Mouse (Mus musculus): Measurements from ENCODE around the gene Cd33.

Cd33 gene

GRCm38 (mm10) chr7:43515076-43515475 lies 29.2 kb downstream of the Cd33 start:
- DNase-seq (ENCODE audit: low spot score in 2 of 2): no peak

- no peak for DNase-seq (ENCODE audit: low spot score in 2 of 2)
Measured at GRCm38 (mm10) chr7:43512519-43512918, 31.7 kb downstream of the Cd33 start.

GRCm38 (mm10) chr7:43511707-43512478 lies 32.3 kb downstream of the Cd33 start:
- no peak for DNase-seq (ENCODE audit: low spot score in 2 of 2)

GRCm38 (mm10) chr7:43495343-43496021 lies 48.7 kb downstream of the Cd33 start:
- DNase-seq (ENCODE audit: low spot score in 2 of 2): no peak

- no peak for DNase-seq (ENCODE audit: low spot score in 2 of 2)
Measured at GRCm38 (mm10) chr7:43490861-43491260, 53.4 kb downstream of the Cd33 start.

- DNase-seq (ENCODE audit: low spot score in 2 of 2): no peak
Measured at GRCm38 (mm10) chr7:43490182-43490584, 54.0 kb downstream of the Cd33 start.

GRCm38 (mm10) chr7:43489631-43490125 lies 54.5 kb downstream of the Cd33 start, which contains the start of gene Iglon5:
TSS of gene Iglon5 (minus strand) at chr7:43490075.
- no peak for DNase-seq (ENCODE audit: low spot score in 2 of 2)

GRCm38 (mm10) chr7:43488646-43489045 lies 55.6 kb downstream of the Cd33 start:
- no peak for DNase-seq (ENCODE audit: low spot score in 2 of 2)

- DNase-seq (ENCODE audit: low spot score in 2 of 2): no peak
Measured at GRCm38 (mm10) chr7:43483236-43483635, 61.0 kb downstream of the Cd33 start.

- no peak for DNase-seq (ENCODE audit: low spot score in 2 of 2)
Measured at GRCm38 (mm10) chr7:43482090-43482716, 62.0 kb downstream of the Cd33 start.

- DNase-seq (ENCODE audit: low spot score in 2 of 2): no peak
Measured at GRCm38 (mm10) chr7:43481191-43481590, 63.0 kb downstream of the Cd33 start.

GRCm38 (mm10) chr7:43476376-43476775 lies 67.9 kb downstream of the Cd33 start:
- DNase-seq (ENCODE audit: low spot score in 2 of 2): no peak

- DNase-seq (ENCODE audit: low spot score in 2 of 2): no peak
Measured at GRCm38 (mm10) chr7:43475706-43476105, 68.5 kb downstream of the Cd33 start.
